Mouse (Mus musculus): ENCODE data around the gene Gm42372.

The Gm42372 gene

GRCm38 (mm10) chr7:16961678-16962077 is 21.2 kb upstream of the Gm42372 start:
- no peak for DNase-seq

- no peak for DNase-seq
Observed at GRCm38 (mm10) chr7:16968414-16968813, 14.5 kb upstream of the Gm42372 start.

DNA sequence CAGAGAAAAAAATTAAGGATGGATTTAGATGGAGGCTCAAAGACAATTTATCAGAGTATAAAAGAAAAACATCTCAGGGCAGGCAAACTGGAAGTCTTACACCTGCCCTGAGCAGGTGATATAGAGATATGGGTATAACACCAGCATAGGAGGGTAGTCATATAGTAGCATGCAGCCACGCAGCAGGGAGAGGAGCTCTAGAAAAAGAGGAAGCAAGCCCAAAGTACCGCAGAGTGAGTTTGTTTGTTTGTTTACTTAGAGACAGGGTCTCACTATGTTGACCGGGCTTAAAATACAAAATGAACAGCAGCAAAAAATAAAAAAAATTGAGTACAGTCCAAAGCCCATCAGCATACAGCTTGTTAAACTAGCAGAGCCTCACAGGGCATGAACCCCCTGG is 11.7 kb upstream of the Gm42372 start:
- DNase-seq: no peak

DNA sequence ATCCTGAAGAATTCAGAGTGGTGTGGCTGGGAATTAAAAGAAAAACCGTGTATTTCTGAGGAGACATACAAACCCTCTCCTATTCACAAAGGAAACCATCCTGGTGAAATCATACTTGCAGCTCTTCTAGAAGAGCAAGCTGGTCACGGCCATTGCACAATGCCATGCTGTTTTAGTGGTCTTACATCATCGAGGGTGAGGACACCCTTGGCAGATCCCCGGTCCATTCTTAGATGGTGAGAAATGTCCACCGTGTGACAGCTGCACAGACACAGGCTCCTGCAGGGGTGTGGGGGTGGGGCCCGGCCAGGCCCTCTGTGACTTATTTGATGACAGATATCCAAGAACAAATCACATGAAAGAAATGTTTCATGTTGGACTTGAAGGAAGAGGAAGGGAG is 8.9 kb upstream of the Gm42372 start:
- DNase-seq: no peak

GRCm38 (mm10) chr7:16976298-16976697 is 6.6 kb upstream of the Gm42372 start:
- no peak for DNase-seq

DNA sequence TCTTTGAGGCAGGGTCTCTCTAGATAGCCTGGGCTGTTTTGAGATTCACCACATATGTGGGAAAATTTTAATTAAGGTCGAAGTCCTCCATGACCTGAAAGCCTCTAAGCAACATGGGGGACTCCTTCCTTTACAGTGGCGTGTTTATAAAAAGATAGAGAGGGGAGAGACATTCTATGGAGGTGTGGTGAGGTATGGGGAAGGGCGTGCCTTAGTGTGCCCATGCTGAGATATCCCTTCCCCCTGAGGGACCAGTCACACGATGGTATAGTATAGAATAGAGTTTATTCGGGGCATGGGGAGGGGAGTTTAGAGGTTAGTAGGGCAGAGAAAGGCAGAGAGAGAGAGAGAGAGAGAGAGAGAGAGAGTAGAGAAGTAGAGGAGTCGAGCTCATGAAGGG is 4.7 kb upstream of the Gm42372 start:
- DNase-seq: no peak

- DNase-seq: no peak
Observed at GRCm38 (mm10) chr7:16978593-16978992, 4.3 kb upstream of the Gm42372 start.

DNA sequence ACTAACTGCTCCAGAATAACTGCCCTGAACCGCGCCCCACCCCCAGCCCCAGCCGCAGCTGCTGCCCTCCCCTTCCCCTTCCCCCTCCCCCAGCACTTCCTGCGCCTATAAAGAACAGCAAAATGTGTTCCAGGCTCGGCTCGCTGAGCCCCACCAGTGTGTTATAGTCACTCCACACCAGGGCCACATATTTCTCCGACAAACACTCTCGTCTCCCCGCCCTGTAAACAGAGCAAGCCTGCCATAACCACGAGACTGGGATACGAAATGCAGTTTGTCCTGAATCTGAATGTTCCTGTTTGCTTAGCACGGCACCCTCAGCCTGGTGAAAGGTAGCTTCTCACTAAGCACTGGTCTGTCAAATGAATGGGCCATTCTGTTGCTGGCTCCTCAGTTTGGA is 2.5 kb upstream of the Gm42372 start:
- no peak for DNase-seq

DNA sequence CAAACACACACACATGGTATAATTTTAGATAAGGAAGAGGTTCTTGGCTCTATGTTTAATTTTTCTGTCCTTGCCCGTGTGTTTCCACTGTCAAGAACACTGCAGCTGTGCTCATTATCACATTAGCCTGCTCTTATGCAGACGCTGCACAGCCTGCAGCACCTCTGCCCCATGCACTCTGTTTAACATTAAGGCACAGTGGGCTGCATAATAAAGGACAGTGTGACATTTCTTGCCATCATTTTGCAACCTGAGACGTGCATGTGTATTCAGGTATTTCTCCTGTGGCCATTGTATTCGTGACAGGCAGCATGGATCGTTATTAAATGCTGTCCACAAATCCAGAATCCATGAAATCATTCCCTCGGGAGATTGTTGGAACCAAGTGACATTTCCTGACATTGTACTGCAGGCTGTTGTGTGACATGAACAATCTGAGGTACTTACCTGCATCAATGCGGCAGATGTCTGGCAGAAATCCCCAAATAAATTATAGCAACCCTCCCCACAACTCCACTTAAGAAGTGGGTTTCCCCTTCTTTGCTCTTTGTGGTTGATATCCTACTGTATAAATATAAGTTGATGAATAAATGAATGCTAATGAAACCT is 4.8 kb downstream of the Gm42372 start:
- no peak for DNase-seq

DNA sequence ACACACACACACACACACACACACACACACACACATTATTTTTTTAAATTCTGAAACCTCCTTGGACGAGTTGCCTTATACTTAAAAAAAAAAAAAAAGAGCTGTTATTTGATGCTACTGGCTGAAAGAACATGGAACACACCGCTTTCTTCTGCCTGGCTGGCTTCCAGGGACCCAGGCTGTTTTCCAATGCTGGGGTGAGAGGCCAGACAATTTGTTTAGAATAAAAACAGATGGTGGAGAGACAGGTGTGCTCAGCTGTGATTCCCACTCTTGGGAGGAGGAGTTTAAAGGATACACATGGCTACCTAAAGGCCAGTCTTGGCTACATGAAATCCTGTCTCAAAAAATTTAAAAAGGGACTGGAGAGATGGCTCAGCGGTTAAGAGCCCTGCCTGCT is 5.5 kb downstream of the Gm42372 start:
- DNase-seq: no peak

DNA sequence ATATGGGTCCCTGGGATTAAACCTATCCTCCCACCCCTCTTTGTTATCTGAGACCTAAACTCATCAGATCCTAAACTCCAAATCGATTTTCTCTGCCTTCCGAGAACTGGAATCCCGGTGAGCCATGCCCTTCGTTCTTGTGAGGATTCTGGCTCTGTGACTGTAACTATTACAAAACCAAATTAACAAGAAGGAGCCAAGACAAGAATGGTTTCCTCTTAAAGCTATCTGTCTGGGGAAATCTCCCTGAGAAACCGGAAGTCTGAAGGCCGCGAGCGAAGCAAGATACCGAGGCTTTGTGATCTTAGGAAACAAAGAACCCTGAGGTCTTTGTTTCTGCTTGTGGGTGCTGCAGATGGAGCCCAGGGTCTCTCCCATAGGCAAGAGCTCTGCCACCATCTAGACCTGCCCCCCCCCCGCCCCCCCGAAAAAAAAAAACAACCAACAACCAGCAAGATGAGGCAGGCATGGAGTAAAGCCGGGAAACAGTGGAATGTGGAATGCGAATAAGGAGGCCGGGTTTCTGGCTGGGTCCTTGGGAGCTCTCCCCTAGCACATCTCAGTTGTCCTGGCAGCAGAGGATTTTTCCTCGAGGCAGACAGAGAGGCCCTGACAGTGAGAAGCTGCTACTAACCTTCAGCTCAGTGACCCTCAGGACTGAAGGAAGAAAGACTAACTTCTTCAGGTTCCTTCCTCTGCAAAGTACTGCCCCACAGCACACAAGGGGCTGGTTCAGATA is 7.3 kb downstream of the Gm42372 start:
- DNase-seq: no peak

GRCm38 (mm10) chr7:16991681-16992450 is 9.0 kb downstream of the Gm42372 start:
- no peak for DNase-seq

GRCm38 (mm10) chr7:16992451-16992807 is 9.5 kb downstream of the Gm42372 start, which contains the start of gene Ccdc8:
Gene Ccdc8, plus strand, starts transcription at chr7:16992708.
- DNase-seq: no peak

DNA sequence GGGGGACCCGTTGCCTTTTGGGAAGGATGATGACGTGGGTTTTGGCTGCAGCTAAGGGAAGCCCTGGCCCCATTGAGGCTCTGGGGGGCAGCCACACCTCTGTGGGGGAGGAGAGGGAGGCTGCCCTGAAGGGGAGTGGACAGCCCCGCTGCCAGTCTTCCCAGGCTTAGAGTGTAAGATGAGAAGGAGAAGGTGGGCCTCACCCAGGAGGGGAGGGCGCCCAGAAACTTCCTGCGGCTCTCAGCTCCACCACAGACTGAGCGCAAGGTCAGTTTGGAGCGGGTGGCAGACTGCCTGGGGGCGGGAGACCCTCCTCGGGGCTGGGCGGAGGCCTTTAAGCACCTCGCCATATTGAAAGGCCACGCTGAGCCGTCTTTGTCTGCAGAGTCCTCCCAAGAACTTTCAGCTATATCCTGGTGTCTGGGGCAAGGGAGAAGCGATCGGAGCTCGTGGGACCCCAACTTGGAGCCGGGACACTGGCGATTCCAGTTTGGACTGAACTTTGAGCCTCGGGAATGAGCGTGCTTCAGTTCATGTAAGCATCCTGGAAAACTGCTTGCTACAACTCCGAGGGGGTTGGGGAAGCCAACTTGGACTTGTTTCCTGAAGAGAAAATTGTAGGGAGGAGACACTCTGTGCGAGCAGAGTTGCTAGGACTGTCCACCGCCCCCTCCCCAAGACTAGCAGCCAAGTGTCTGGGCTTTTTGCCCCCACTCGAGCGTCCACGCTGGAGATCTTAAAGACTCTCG is 10.9 kb downstream of the Gm42372 start:
- no peak for DNase-seq

DNA sequence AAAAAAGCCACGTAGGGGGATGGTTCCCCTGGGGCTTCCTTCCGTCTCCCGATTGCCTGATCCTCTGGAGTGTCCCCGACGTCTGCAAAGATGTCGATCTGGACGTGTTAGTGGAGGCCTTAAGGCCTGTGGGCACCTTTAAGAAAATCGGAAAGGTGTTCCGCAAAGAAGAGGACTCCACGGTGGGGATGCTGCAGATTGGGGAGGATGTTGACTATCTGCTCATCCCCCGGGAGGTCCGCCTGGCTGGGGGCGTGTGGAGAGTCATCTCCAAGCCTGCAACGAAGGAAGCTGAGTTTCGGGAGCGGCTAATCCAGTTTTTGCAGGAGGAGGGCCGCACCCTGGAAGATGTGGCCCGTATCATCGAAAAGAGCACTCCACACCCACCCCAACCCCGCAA is 11.5 kb downstream of the Gm42372 start:
- no peak for DNase-seq

DNA sequence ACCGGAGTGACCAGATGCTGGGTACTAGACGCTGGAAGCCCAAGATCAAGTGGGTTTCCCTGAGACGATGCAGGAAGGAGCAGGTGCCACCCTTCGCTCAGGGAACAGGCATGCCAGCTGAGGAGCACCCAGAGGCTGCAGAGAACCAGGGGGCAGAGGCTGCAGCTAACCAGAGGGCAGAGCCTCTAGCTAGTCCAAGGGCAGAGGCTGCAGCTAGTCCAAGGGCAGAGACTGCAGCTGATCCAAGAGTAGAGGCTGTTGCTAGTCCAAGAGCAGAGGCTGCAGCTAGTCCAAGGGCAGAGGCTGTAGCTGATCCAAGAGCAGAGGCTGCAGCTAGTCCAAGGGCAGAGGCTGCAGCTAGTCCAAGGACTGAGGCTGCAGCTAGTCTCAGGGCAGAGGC is 12.5 kb downstream of the Gm42372 start:
- no peak for DNase-seq

- no peak for DNase-seq
Observed at GRCm38 (mm10) chr7:16999233-16999632, 16.3 kb downstream of the Gm42372 start.

GRCm38 (mm10) chr7:16999650-17000049 is 16.8 kb downstream of the Gm42372 start:
- peak; percentile 83 for DNase-seq

GRCm38 (mm10) chr7:17002375-17003195 is 19.7 kb downstream of the Gm42372 start:
- peak; percentile 75 for DNase-seq

DNA sequence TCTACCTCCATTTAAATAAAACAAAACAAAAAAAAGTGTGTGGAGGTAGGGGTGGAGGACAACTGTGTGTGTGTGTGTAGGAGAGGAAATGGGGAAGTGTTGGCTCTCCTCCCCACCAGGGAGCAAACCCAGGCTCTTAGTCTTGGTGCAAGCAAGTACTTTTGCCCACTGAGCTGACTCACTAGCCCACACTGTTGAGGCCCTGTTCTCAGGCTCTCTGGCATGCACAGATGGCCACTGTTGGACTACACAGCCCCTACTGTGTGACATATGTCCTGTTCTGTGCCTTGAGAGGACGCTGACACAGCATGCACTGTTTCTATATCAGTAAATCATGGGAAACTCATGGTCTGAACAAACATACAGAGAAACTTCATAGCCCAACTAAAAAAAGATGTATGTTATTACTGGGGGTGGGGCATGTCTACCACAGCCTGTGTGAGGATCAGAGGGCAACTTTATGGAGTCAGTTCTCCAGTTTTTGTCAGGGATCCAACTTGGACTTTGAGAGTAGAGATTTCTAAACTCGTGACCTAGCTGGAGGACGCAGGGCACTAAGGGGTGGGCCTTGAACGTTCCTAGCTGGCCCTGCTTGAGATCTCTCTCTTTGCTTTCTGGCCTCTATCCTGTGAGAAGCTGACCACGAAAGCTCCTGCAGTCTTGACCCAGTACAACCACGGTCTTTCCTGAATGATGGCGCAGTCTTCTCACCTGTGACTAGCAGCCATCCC is 20.5 kb downstream of the Gm42372 start:
- DNase-seq: no peak

DNA sequence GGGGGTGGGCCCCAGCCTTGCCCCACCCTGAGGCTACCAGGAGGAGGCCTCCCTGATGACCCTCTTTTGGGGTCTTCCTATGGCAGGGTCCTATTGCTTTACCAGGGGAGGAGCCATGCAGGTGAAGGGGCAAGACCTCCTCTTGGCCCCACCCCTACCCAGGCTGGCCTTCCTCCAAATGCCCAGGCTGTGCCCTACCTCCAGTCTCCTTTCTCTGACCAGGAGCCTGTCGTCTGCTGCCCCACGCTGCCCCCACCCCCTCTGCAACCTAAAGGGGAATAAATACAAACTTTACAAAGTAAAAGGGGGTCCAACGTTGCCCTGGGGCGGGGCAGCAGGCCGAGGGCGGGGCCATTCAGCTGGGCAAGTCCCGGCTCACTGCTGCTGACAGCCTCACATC is 21.8 kb downstream of the Gm42372 start:
- no peak for DNase-seq

DNA sequence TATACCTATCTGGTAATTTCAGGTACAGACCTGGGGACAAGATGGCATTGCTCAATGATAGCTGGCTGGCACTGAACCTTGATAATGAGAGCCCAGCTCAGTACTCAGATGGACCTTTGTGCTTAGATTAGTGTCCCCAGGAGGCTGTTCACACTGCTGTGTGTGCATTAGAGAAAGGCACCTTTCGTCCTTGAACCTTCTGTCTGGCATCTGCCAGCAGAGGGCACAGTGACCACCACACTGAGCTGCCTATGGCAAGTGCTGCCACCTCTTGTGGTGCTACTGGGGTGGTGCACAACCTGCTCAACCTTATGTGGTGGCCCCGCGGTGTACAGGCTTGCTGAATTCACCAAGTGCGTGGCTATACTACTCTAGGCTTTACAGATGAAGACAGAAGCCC is 24.4 kb downstream of the Gm42372 start:
- DNase-seq: no peak

Measured in right cerebral cortex, adult 18-20 months (tissue).